Mouse (Mus musculus) gastrocnemius, adult 2 months (tissue): ENCODE data around the gene C1d. TPM values are rescaled to one million over a fixed set of nuclear protein-coding genes. Genes with fewer than 3 reads are reported as not detected.
A peak's percentile ranks its signal among the peaks of the same experiment; 100 is the strongest.

Source experiments
- DNase-seq: peaks from one replicate; pipeline ENCODE4 v3.0.0; 2022
- H3K27ac ChIP-seq: fragments of 200-600 bp; 2 replicates; pipeline ENCODE4 v1.8.1; 2022; ENCODE audit warnings: mild to moderate bottlenecking
- H3K4me3 ChIP-seq: fragments of 200-600 bp; 2 replicates; pipeline ENCODE4 v1.8.1; 2022; ENCODE audit warnings: mild to moderate bottlenecking, moderate library complexity
- CTCF ChIP-seq: fragments of 200-600 bp; IDR thresholded peaks from 2 replicates; pipeline ENCODE4 v1.8.1; 2022; ENCODE audit warnings: antibody characterized with exemption, mild to moderate bottlenecking, moderate library complexity
- intact Hi-C: fragments of 180-260 bp; cut with DNase I; formaldehyde crosslinking; loops from one replicate; pipeline ENCODE4 v1.15.1; 2025
- total RNA-seq, 2 experiments: library from RNA; stranded (reverse); gene quantifications; 2 replicates each; pipeline ENCODE4 v1.2.3; 2021

The C1d gene
- total RNA-seq, 2 experiments from 2014 or later = 33.7 to 36.0 TPM

DNA sequence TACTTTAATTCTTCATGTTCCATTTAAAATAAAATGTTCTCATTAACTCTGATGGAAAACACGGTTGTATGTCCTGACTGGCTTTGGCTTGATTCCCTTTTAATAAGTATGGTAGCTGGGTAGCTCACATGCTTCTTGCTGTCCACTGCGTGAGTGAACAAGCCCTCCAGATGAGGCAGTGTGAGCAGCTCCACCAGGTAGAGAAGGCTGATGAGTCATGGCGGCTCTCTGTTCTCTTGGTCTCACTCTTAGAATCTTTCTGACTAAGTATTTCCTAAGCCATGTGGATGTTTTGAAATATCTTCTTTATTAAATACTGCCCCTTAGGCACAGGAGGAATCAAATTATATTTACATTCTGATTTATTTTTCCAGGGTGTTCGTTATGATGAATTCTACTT, 9.8 kb downstream of the C1d start:
- no peak for DNase-seq
- intact Hi-C loops = no loop called here
- Histone ChIP-seq H3K27ac (no peak overlapping the region), H3K4me3 (no peak overlapping the region)
- no peak for TF ChIP-seq CTCF

GRCm38 (mm10) chr11:17268801-17269200, 11.4 kb downstream of the C1d start:
- no peak for TF ChIP-seq CTCF
- peak; percentile 41 for DNase-seq
- Histone ChIP-seq H3K27ac (no peak overlapping the region), H3K4me3 (no peak overlapping the region)
- intact Hi-C loops = no loop called here

DNA sequence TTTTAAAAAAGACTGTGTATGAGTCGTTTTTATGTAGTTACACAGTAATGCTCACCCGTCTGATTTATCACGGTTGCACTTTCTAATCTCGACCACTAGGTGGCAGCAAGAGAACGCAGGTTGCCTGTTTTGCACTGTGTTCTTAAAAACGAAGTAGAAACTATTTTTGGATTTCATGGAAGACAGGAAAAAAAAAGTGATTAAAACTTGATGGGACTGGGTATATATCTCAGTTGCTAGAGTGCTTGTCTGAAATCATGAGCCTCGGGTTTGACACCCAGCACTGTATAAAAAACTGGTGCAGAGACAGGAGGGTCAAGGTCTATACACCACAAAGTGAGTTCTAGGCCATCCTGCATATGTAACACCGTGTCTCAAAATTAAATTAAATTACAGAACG, 22.6 kb downstream of the C1d start:
- TF ChIP-seq CTCF = peak; percentile 81
- DNase-seq = peak; percentile 21
- Histone ChIP-seq H3K27ac (no peak overlapping the region), H3K4me3 (no peak overlapping the region)
- intact Hi-C loops = loop anchor here (5.0 kb wide), 1 partner anchor 1742 kb away; no protein-coding TSS in a partner anchor

- TF ChIP-seq CTCF = peak; percentile 58
- intact Hi-C loops = loop anchor here (5.0 kb wide), 1 partner anchor 1738 kb away; no protein-coding TSS in a partner anchor
- DNase-seq = peak; percentile 22
These were observed 26.7 kb downstream of the C1d start for GRCm38 (mm10) chr11:17284055-17284454.

DNA sequence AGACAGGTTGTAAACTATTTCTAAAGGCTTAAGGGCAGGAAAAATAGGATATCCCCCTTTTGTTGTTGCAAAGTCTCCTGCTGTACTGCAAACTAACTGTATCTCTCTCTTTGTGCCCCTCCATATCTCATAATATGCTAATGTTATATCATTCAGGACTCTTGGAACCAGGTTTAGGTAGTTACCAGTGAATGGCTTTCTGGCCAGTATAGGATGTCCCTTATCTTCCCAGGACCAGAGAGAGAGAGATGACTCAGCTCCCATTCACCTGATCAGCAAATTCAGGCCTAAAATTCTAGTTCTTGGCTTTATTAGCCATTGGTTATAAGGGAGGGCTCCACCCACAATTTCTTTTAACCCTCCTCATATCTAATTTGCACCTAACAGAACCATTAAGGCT, 31.5 kb downstream of the C1d start:
- no peak overlapping the region for H3K27ac ChIP-seq
- no peak for DNase-seq
- no peak overlapping the region for H3K4me3 ChIP-seq
- intact Hi-C loops = no loop called here
- TF ChIP-seq CTCF = no peak

More at GRCm38 (mm10) chr11:17284055-17284454, 26.7 kb downstream of the C1d start:
- H3K4me3 ChIP-seq = no peak overlapping the region
- H3K27ac ChIP-seq = no peak overlapping the region

GRCm38 (mm10) chr11:17306007-17306891, 48.9 kb downstream of the C1d start:
- Histone ChIP-seq H3K27ac (no peak overlapping the region), H3K4me3 (no peak overlapping the region)
- DNase-seq = peak; percentile 37
- TF ChIP-seq CTCF = no peak
- intact Hi-C loops = no loop called here

DNA sequence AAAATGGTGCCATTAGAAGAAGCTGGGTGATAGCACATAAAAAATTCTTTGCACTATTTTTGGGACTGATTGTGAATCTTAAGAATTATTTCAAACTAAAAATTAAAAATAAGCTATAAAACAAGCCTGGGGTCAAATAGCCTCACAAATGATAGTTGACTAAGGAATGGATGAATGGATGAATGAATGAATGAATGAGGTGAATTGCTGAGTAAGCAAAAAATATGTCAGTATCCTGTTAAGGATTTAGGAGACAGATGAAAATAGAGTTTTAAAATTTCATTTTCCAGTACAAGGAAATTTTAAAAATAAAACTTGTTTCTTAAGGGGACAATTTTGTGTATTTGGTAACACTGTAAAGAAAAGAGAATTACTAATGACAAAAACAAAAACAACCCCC, 50.1 kb downstream of the C1d start:
- DNase-seq = no peak
- Histone ChIP-seq H3K4me3 (no peak overlapping the region), H3K27ac (no peak overlapping the region)
- intact Hi-C loops = no loop called here
- no peak for TF ChIP-seq CTCF

Other genes with a start within 250 kb of the C1d start
- 1 to 10 TPM; 2.3 to 2.6 TPM for gene Cnrip1, start 206.0 kb upstream of the C1d start, total RNA-seq
- under 1 TPM; 0.84 to 0.99 TPM for gene Plek, start 205.2 kb upstream of the C1d start, total RNA-seq
- gene Ppp3r1, start 98.3 kb upstream of the C1d start, total RNA-seq = 100 to 1,000 TPM; 123 to 135 TPM
- 10 to 100 TPM in 1 of 2 experiments, 1 to 10 TPM in 1; 5.9 to 10.3 TPM for gene Wdr92, start 75.5 kb upstream of the C1d start, total RNA-seq
- gene Pno1, start 46.0 kb upstream of the C1d start, total RNA-seq = 10 to 100 TPM; 47.6 to 55.4 TPM